Mouse (Mus musculus) myocyte (in vitro differentiated cells): ENCODE data around the gene Pde4d.

Source experiments
- MAX ChIP-seq: IDR thresholded peaks from one replicate; pipeline ENCODE4 v1.6.1; 2011; ENCODE audit warnings: low read depth, mild to moderate bottlenecking, control low read depth
- POLR2A ChIP-seq: IDR thresholded peaks from one replicate; pipeline ENCODE4 v1.6.1; 2011; ENCODE audit warnings: low read depth, mild to moderate bottlenecking, control low read depth, moderate library complexity; ENCODE audit not compliant: insufficient read length
- SRF ChIP-seq: IDR thresholded peaks from one replicate; pipeline ENCODE4 v1.6.1; 2011; ENCODE audit warnings: low read depth; ENCODE audit not compliant: control insufficient read depth, insufficient read length

- TF ChIP-seq POLR2A (no peak), SRF (no peak), MAX (no peak)
Measured at GRCm38 (mm10) chr13:109659103-109659502, 1209.4 kb downstream of the Pde4d start.
